Mouse (Mus musculus) heart, embryonic 14.5 days (tissue): ENCODE measurements at regions not wholly inside any gene's neighbourhood (a gene's known extent, or its start where the extent isn't known, plus 50 kb on each side); places are given as distances from the start of the nearest gene placed in this dataset.

Experiments used
- ATAC-seq: fragments of 200-750 bp; cut with Nextera tagmentation; 2 replicates; pipeline ENCODE4 v1.8.0; 2017; ENCODE audit warnings: low read depth, moderate TSS enrichment; ENCODE audit not compliant: insufficient number of reproducible peaks, insufficient read depth, low FRiP score
- H3K27ac ChIP-seq, 2 experiments: fragments of 200-500 bp in 1 of 2; fragments of 300-500 bp in 1 of 2; sonication (generic) in 1 of 2; replicated peaks in 1 of 2; 2 replicates each; pipeline ENCODE4 v1.5.1; 2012 to 2014; ENCODE audit warnings: low read depth in 2 of 2, low read length in 2 of 2, control low read depth in 1 of 2, mild to moderate bottlenecking in 1 of 2, mixed read lengths in 1 of 2; ENCODE audit not compliant: control insufficient read depth in 1 of 2, insufficient read depth in 1 of 2
- H3K27me3 ChIP-seq: fragments of 300-500 bp; sonication (generic); 2 replicates; pipeline ENCODE4 v1.6.1; 2014; ENCODE audit warnings: mild to moderate bottlenecking, low read length, control low read depth; ENCODE audit not compliant: control insufficient read depth, insufficient read depth
- H3K36me3 ChIP-seq: fragments of 300-500 bp; sonication (generic); 2 replicates; pipeline ENCODE4 v1.6.1; 2014; ENCODE audit warnings: mild to moderate bottlenecking, control low read depth, low read length, mixed read lengths; ENCODE audit not compliant: control insufficient read depth, insufficient read depth
- H3K4me1 ChIP-seq, 2 experiments: fragments of 200-500 bp in 1 of 2; fragments of 300-500 bp in 1 of 2; sonication (generic) in 1 of 2; 2 replicates each; pipeline ENCODE4 v1.6.1; 2012 to 2014; ENCODE audit warnings: low read length in 2 of 2, control low read depth in 1 of 2, mixed read lengths in 1 of 2; ENCODE audit not compliant: control insufficient read depth in 2 of 2, insufficient read depth in 2 of 2
- H3K4me2 ChIP-seq: fragments of 300-500 bp; sonication (generic); 2 replicates; pipeline ENCODE4 v1.6.1; 2014; ENCODE audit warnings: mild to moderate bottlenecking, low read length
- H3K4me3 ChIP-seq, 2 experiments: fragments of 200-500 bp in 1 of 2; fragments of 300-500 bp in 1 of 2; sonication (generic) in 1 of 2; 2 replicates each; pipeline ENCODE4 v1.5.1; 2012 to 2014; ENCODE audit warnings: low read length in 2 of 2, mild to moderate bottlenecking in 2 of 2, control low read depth in 1 of 2, low read depth in 1 of 2, moderate library complexity in 1 of 2; ENCODE audit not compliant: control insufficient read depth in 1 of 2, insufficient read depth in 1 of 2
- H3K9ac ChIP-seq: fragments of 300-500 bp; sonication (generic); 2 replicates; pipeline ENCODE4 v1.6.1; 2014; ENCODE audit warnings: mild to moderate bottlenecking, low read length
- H3K9me3 ChIP-seq: fragments of 300-500 bp; sonication (generic); 2 replicates; pipeline ENCODE4 v1.6.1; 2016; ENCODE audit warnings: low read length, control low read depth; ENCODE audit not compliant: control insufficient read depth
- WGBS: fragments of 180-500 bp; shearing (Covaris S2); extraction: QIAGEN DNeasy Blood & Tissue Kit; methylation state at CpG from one replicate; pipeline ENCODE4 v1.1.7; 2014; 5-methylcytosine and 5-hydroxymethylcytosine counted together

DNA sequence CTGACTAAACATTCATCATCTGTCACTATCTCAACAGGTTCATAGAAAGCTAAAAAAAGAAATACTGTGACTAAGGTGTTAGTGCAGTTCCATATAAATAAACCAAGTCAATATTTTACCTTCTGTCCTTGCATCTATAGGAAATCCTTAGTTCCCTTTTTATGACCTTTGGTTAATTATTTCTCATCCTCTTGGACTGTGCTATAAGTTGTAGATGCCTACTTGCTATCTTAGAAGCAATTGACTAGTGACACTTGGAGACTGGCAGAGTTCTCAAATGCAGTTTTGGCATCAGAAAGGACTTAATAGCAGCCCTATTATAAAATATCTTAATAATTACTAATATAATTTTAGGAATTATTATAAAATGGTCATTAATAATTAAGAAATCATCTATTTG is 654.3 kb downstream of the Lrriq3 start:
- Histone ChIP-seq H3K27me3 (no peaks in the 10 kb centered on the region), H3K27ac (no peak overlapping the region), H3K4me2 (no peak overlapping the region), H3K9ac (no peak overlapping the region), H3K9me3 (no peaks in the 10 kb centered on the region), H3K4me1 (no peaks in the 10 kb centered on the region), H3K4me3 (no peak overlapping the region), H3K36me3 (no peaks in the 10 kb centered on the region)
- ATAC-seq, result no peak

DNA sequence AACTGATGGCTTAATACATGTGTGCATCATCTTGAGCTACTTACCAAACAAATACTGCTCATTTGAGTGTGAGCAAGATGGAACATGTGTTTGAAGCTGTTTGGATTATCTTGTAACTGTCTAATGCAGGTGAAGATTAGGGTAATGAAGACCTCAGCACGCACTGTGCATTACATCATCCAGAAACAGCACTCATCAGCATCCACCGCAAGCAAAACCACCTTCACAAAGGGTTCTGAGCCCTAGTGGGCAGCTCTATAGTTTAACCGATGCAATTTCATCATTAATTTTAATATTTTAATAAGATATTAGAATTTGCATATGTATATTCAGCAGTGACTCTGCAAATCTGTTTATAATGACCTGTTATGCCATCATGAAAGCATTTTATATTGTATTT is 664.1 kb downstream of the Lrriq3 start:
- no peak overlapping the region for H3K27ac ChIP-seq
- no peak overlapping the region for H3K4me3 ChIP-seq
- WGBS, result 82% methylated on average over 3 of the region's 3 CpGs
- no peaks in the 10 kb centered on the region for H3K4me1 ChIP-seq
- no peak overlapping the region for H3K9ac ChIP-seq
- H3K27me3 ChIP-seq, result no peaks in the 10 kb centered on the region
- H3K36me3 ChIP-seq, result no peaks in the 10 kb centered on the region
- no peak for ATAC-seq
- no peak overlapping the region for H3K4me2 ChIP-seq
- H3K9me3 ChIP-seq, result no peaks in the 10 kb centered on the region

DNA sequence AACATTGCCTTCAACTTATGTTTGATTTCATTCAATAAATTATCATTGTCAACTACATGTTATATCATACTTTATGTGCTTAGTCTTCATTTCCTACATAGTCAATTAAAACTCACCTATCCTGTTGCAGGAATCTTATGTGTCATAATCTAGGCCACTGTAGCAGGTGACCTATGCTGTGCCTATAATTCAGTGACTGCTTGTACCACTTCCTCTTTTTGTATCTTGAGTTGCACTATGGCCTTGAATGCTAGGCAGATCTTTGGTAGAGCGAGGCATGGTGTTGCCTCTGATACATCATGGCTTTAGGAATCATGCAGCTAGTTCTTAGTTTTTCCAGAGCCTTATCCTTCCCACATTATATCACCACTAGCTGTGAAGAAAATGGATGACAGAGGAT is 682.8 kb downstream of the Lrriq3 start:
- WGBS, result 84% methylated on average over 1 of the region's 1 CpGs
- no peaks in the 10 kb centered on the region for H3K27me3 ChIP-seq
- no peak for ATAC-seq

DNA sequence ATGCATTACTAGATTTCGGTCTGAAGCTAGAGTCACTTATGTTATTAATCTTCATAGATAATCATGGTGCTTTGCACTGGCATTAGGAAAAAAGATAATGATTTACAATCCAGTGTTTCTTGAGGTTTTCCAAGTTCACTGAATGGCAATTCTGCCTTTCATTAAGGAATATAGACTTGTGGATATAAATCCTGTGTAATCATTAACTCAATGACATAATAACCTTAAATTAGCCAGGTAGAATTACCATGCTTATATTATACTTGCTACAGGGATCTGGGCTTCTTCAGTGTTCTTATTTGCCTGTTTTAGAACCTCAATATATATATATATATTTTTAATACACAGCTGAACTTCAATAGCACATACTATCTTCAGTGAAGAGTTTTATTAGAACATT is 683.8 kb downstream of the Lrriq3 start:
- no peaks in the 10 kb centered on the region for H3K27me3 ChIP-seq

More for the DNA sequence above, 682.8 kb downstream of the Lrriq3 start:
- H3K36me3 ChIP-seq, result no peaks in the 10 kb centered on the region
- no peaks in the 10 kb centered on the region for H3K9me3 ChIP-seq
- H3K4me3 ChIP-seq, result no peak overlapping the region
- H3K4me2 ChIP-seq, result no peak overlapping the region
- no peaks in the 10 kb centered on the region for H3K4me1 ChIP-seq
- no peak overlapping the region for H3K27ac ChIP-seq
- H3K9ac ChIP-seq, result no peak overlapping the region

DNA sequence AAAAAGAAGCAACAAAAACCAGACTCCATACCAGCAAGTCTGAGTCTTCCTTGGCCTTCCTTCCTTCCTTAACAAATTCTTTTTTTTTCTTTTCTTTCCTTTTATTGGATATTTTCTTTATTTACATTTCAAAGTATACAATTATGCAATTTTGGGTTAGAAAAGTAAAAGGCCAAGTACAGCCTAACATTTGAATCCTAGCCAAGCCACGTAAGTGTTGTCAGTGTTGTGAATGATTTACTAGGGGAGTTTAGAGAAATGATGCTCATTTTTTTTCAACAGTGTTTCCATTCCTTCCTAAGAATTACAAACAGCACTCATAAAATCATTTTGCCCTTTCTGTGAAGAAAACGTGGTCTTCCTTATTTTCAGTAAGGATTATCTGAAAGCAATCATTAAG is 722.5 kb downstream of the Lrriq3 start:
- Histone ChIP-seq H3K4me2 (no peak overlapping the region), H3K27me3 (no peaks in the 10 kb centered on the region), H3K9me3 (no peaks in the 10 kb centered on the region), H3K4me1 (no peaks in the 10 kb centered on the region), H3K9ac (no peak overlapping the region), H3K4me3 (no peak overlapping the region), H3K27ac (no peak overlapping the region), H3K36me3 (no peaks in the 10 kb centered on the region)
- whole genome bisulfite sequencing, result 71% methylated on average over 2 of the region's 2 CpGs
- ATAC-seq, result no peak

More for the DNA sequence above, 683.8 kb downstream of the Lrriq3 start:
- no peak overlapping the region for H3K27ac ChIP-seq
- H3K4me3 ChIP-seq, result no peak overlapping the region
- no peaks in the 10 kb centered on the region for H3K36me3 ChIP-seq
- WGBS, result 84% methylated on average over 1 of the region's 1 CpGs
- H3K4me1 ChIP-seq, result no peaks in the 10 kb centered on the region
- no peak overlapping the region for H3K4me2 ChIP-seq
- no peak for ATAC-seq
- H3K9me3 ChIP-seq, result no peaks in the 10 kb centered on the region
- H3K9ac ChIP-seq, result no peak overlapping the region

DNA sequence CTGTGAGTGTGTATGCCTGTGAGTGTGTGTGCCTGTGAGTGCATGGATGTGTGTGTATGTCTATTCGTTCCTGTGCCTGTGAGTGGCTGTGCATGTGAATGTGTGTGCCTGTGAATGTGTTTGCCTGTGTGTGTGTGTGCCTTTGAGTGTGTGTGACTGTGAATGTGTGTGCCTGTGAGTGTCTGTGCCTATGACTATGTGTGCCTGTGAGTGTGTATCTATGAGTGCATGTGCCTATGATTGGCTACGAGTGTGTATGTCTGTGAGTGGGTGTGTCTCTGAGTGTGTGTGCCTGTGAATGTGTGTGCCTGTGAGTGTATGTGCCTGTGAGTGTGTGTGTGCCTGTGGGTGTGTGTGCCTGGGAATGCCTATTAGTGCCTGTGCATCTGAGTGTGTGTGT is 731.6 kb downstream of the Lrriq3 start:
- Histone ChIP-seq H3K36me3 (no peaks in the 10 kb centered on the region), H3K27me3 (no peaks in the 10 kb centered on the region), H3K27ac (no peak overlapping the region), H3K4me3 (no peak overlapping the region), H3K4me1 (no peaks in the 10 kb centered on the region), H3K9ac (no peak overlapping the region), H3K9me3 (no peaks in the 10 kb centered on the region), H3K4me2 (no peak overlapping the region)
- 83% methylated on average over 2 of the region's 2 CpGs for WGBS
- ATAC-seq, result no peak

DNA sequence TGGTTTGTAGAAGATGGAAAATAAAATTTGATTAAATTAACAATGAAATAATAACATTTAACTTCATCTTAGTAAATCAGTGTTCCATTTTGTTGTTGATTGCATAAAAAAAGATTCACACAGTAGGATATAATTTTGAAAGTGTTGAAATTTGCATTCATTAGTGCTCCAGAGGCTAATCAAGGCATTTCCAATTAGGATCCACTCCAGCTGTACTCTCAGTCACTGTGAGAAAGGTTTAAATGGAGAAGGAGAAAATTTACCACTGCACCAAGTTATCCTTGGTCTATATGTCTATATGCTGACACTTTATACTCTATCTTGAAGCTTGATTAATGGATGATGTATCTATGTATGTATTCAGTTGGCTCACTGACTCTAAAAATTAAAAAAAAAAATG is 695.3 kb upstream of the Negr1 start:
- ATAC-seq, result no peak

DNA sequence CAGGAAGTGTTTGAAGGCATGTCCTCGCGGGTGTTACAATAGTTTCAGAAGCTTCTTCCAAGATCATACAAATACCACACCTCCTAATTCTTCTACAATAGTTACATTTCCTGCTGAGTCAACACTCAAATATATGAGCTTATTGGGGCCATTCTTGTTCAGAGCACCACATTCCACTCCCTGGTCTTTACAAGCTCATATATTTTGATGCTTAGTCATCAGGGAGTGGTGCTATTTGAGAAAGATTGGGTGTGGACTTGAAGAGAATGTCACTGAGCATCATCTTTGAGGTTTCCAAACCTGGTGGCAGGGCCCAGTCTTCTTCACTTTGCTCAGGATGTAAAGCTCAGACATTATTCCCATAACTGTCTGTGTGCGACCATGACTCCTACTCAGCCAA is 685.9 kb upstream of the Negr1 start:
- H3K27me3 ChIP-seq, result no peaks in the 10 kb centered on the region
- H3K4me2 ChIP-seq, result no peak overlapping the region
- WGBS, result 86% methylated on average over 3 of the region's 3 CpGs
- no peaks in the 10 kb centered on the region for H3K36me3 ChIP-seq
- no peaks in the 10 kb centered on the region for H3K9me3 ChIP-seq
- H3K4me1 ChIP-seq, result no peaks in the 10 kb centered on the region
- H3K4me3 ChIP-seq, result no peak overlapping the region
- H3K9ac ChIP-seq, result no peak overlapping the region
- no peak overlapping the region for H3K27ac ChIP-seq
- ATAC-seq, result no peak

More for the DNA sequence above, 695.3 kb upstream of the Negr1 start:
- H3K27me3 ChIP-seq, result no peaks in the 10 kb centered on the region
- H3K9me3 ChIP-seq, result no peaks in the 10 kb centered on the region
- H3K36me3 ChIP-seq, result no peaks in the 10 kb centered on the region
- no peaks in the 10 kb centered on the region for H3K4me1 ChIP-seq
- no peak overlapping the region for H3K4me3 ChIP-seq
- H3K9ac ChIP-seq, result no peak overlapping the region
- no peak overlapping the region for H3K4me2 ChIP-seq
- H3K27ac ChIP-seq, result no peak overlapping the region
